Mouse (Mus musculus): ENCODE data around the gene Gm27021.

Gene Gm27021

DNA sequence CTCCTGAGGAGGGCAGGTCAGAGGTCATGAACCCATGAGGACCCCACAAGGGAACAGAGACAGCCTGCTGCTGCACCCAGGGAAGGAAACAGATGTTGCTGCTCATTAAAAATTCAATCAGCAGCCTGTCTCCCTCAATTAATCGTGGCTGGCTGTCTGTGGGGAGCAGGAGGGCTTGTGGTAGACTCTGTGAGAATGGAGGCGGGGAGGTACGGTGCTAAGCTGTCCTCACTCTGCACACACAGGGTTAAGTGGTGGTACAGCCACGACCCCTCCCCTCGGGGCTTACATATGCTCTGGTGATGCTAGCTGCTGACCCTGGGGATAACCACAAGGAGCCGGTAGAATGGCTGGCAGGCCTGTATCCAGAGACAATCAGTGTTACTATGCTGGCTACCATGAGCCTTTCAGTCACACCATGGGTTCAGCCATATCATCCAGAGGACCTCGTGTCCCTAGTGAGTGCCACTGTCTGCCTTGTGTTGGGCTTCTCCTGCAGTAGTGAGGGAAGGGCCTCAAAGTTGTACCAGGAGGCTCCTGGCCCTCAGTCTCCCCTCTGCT, 102.6 kb downstream of the Gm27021 start:
- no peak for DNase-seq

DNA sequence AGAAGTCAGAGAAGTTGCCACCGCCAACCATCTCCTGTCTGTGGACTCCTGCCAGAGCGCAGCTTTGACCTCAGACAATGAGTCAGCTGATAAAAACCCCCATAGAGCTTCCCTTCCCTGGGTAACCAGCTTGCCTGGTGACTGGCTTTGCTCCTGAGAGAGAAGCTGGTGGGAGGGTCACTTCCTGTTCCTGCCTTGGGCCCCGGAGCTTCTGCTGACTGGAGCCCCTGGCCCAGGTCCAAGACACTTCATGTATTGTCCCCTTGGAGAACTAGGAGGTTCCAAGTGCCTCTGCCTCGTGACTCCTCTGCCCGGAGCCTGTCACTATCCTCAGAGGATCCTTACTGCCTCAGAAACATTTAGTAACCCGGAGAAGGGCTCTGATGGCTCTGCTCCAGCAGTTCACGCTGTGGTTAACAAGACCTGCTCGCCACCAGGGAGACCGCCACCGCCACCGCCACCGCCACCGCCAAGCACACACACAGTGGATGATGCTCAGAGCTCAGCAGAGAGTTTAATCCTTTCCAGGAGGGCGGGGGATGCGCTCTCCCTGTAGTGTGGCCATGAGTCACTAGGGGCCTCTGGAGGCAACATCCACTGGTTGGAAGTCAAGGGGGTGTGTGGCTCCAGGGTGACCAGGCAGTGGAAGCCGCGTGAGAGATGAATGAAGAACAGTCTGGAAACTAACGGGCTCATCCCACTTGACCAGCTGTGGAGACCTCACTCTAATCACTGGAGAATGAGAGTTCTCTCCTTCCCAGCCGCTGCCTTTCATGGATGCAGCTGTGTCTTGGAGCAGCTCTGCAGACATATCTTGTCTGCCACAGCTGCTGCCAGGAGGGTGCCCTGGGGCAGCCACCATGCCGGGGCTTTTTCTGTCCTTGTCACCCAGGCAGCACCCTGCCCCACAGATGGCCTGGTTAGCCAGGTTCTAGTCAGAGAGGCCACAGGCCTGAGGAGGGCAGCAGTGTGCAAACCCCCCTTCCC, 103.7 kb downstream of the Gm27021 start:
- DNase-seq: peak; percentile 56 to 63

DNA sequence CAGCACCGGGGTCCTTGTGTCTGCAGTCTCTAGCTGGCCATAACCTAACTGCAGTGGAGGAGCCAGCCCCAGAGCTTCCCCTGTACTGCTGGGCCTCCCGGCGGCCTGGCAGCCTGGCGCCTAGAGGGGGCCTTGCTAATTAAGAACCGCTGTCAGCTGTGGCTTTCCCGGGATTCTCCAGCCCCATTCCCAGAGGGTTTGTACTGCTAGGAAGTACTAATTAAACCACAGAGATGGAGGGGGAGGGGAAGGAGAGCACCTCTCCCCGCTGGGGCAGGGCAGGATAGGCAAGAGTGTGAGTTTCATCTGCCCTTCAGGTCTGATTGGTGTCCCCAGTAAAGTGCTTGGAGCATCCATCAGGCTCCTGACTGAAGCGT, 104.5 kb downstream of the Gm27021 start:
- DNase-seq: no peak

DNA sequence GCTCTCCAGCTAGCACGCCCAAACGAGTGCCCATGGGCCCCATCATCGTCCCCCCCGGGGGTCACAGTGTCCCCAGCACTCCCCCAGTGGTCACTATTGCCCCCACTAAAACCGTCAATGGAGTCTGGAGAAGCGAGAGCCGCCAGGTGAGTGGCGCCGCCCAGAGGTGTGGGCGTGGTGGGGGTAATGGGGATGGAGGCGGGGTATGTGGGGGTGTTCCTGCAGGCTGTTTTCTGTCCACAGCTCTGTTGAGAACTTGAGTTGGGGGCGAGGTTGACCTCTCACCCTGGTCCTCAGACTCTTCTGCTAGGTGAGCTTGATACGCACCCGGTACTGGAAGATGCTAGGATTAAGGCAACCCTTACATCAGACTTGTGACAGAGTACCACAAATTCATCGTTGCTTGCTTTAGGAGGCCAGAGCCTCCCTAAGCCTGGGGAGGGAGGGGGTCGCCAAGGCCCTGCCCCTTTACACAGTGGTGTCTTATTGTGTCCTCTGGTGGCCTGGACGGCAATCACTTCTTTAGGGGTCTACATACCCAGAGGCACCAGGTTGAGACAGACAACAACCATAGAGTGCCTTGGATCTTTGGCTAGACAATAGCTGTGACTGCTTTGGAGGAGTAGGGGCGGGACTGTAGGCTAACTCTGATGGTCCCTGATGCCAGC, 105.1 kb downstream of the Gm27021 start:
- DNase-seq: no peak

DNA sequence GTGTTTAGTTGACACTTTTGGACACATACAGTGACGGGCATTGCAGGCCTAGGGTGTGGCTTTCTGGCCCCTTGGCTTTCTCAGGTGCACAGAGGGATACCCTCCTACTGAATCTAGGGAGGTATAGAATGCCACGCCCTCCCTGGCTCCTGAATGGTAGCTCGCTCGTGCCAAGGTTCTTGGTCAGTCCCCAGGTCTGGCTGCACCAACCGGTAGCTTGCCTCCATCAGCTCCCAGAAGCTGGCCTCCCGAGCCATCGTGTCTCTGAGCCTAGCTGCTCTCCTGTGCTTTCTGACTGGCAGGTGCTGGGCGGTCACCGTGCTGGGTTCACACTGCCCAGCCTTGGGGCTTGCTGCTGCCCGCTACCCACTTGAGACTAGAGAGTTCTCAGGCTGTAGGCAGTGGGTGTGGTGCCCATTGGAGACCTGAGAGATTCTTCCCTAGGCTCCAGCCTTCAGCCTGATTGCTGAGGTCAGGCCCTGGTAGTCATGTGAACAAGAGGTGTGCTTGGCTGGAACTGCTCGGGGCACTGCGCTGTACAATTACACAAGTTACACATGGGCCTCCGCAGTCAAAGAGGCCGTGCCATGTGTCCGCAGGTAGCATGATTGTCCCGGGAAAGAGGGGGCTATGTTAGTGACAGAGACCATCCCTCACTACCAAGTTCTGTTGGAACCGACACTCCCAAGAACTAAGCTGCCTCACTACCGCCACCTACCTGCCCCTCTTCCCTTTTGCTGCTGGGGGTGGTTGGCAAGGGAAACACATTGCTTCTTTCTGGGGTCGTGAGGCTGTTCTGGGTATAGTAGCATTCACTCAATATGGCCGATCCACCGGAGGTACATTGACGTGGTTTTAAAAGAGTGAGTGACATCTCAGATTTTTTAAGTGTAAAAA, 106.1 kb downstream of the Gm27021 start:
- DNase-seq: peak in 1 of 2 experiments; percentile 35

DNA sequence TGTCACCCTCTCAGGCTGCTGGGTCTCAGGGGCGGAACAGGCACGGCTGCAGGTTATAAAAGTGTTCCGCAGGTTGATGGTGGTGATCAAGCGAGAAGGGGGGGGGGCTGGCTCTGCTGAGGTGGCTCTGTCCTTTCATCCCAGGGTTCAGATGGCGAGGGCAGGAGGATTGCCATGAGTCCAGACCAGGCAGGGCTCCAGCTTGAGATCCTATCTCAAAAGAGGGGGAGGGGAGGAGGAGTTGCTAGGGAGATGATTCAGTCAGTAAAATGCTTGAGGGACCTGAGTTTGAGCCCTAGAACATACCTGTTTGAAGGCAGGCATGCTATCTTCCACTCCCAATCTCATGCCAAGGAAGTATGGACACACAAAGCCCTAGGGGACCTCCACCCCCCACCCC, 107.3 kb downstream of the Gm27021 start:
- DNase-seq: no peak

DNA sequence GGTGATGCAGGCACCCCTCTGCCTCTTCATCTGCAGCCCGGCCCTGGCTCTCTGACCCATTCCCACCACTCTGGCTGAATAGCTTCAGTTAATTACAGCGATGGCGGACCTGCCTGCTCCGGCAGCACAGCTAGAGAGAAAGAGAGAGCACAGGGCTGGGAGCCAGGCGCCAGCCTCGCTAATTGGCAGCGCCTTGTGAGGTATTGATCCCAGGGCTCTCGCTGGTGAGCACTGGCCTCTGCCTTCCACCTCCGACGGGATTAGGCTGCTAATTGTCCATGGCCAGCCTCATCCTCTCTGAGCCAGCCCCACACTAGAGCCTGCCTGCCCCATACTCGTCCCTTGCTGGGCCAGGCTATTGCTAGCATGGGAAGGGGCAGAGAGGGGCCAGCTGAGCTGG, 108.2 kb downstream of the Gm27021 start:
- no peak for DNase-seq
